Mouse (Mus musculus) yolk sac, embryonic 10.5 days (tissue): Measurements from ENCODE around the gene Olfr322.
"Not testable (repeated sequence)": the region's sequence is repeated elsewhere in the genome, so short reads cannot be mapped to it uniquely, and the experiment has no call there.

ENCODE experiments used
- DNase-seq: peaks from one replicate; pipeline ENCODE4 v3.0.0-alpha.2; 2017; ENCODE audit warnings: low spot score

Olfr322 gene

GRCm38 (mm10) chr11:58658596-58658995 lies at the start of gene Olfr322:
Gene Olfr322 (plus strand): TSS chr11:58658782.
- DNase-seq, result no peak

- DNase-seq, result no peak
Measured at GRCm38 (mm10) chr11:58613359-58613758, 45.2 kb upstream of the Olfr322 start.

- no peak for DNase-seq
Measured at GRCm38 (mm10) chr11:58614526-58614925, 44.1 kb upstream of the Olfr322 start.

GRCm38 (mm10) chr11:58615975-58616374 lies 42.6 kb upstream of the Olfr322 start, which contains the start of gene 2210407C18Rik:
Gene 2210407C18Rik (minus strand): TSS chr11:58616075.
- DNase-seq, result no peak

GRCm38 (mm10) chr11:58618369-58618768 lies 40.2 kb upstream of the Olfr322 start:
- no peak for DNase-seq

GRCm38 (mm10) chr11:58618793-58619192 lies 39.8 kb upstream of the Olfr322 start:
- no peak for DNase-seq

GRCm38 (mm10) chr11:58626146-58626545 lies 32.4 kb upstream of the Olfr322 start:
- no peak for DNase-seq

- DNase-seq, result no peak
Measured at GRCm38 (mm10) chr11:58630401-58630800, 28.2 kb upstream of the Olfr322 start, which contains the start of gene Olfr323. Gene Olfr323 (minus strand): TSS chr11:58630501.

GRCm38 (mm10) chr11:58634878-58635277 lies 23.7 kb upstream of the Olfr322 start:
- DNase-seq, result no peak

- DNase-seq, result peak; percentile 22
Measured at GRCm38 (mm10) chr11:58636376-58636977, 22.1 kb upstream of the Olfr322 start.

GRCm38 (mm10) chr11:58638176-58638701 lies 20.3 kb upstream of the Olfr322 start:
- DNase-seq, result no peak

- DNase-seq, result peak; percentile 13
Measured at GRCm38 (mm10) chr11:58640272-58640867, 18.2 kb upstream of the Olfr322 start, which contains the start of gene Trim58. Gene Trim58 (plus strand): TSS chr11:58640465.

- DNase-seq, result no peak
Measured at GRCm38 (mm10) chr11:58641057-58641456, 17.5 kb upstream of the Olfr322 start.

GRCm38 (mm10) chr11:58641638-58642358 lies 16.8 kb upstream of the Olfr322 start:
- peak; percentile 13 for DNase-seq

GRCm38 (mm10) chr11:58643350-58643749 lies 15.2 kb upstream of the Olfr322 start:
- DNase-seq, result peak; percentile 21

GRCm38 (mm10) chr11:58655151-58655550 lies 3.4 kb upstream of the Olfr322 start:
- DNase-seq, result no peak

- DNase-seq, result no peak
Measured at GRCm38 (mm10) chr11:58669252-58669651, 10.7 kb downstream of the Olfr322 start.

- DNase-seq, result no peak
Measured at GRCm38 (mm10) chr11:58671825-58672224, 13.2 kb downstream of the Olfr322 start.

GRCm38 (mm10) chr11:58680799-58681198 lies 22.2 kb downstream of the Olfr322 start, which contains the start of gene Olfr320:
Gene Olfr320 (plus strand): TSS chr11:58681099.
- DNase-seq, result no peak

- DNase-seq, result no peak
Measured at GRCm38 (mm10) chr11:58698862-58699261, 40.3 kb downstream of the Olfr322 start, which contains the start of gene Olfr319. Gene Olfr319 (plus strand): TSS chr11:58699162.

GRCm38 (mm10) chr11:58709086-58709485 lies 50.5 kb downstream of the Olfr322 start:
- no peak for DNase-seq

- not testable (repeated sequence) for DNase-seq
Measured at GRCm38 (mm10) chr11:58717723-58718122, 59.1 kb downstream of the Olfr322 start.
